Mouse (Mus musculus) left cerebral cortex, postnatal 36 days (tissue): ENCODE results near the gene Defb45. TPM values are rescaled to one million over a fixed set of nuclear protein-coding genes. Genes with fewer than 3 reads are reported as not detected.
A peak's percentile ranks its signal among the peaks of the same experiment; 100 is the strongest.

Experiments
- DNase-seq, 2 experiments: peaks; one replicate each; pipeline ENCODE4 v3.0.0; 2021 to 2022; ENCODE audit warnings: low spot score in 2 of 2, mixed read lengths in 1 of 2
- intact Hi-C: fragments of 180-260 bp; cut with DNase I; formaldehyde crosslinking; loops from one replicate; pipeline ENCODE4 v1.15.1; 2025
- total RNA-seq, 2 experiments: library from RNA; stranded (reverse); gene quantifications; 2 replicates each; pipeline ENCODE4 v1.2.3; 2021

Gene Defb45
- not detected for total RNA-seq

GRCm38 (mm10) chr2:152599299-152599698 is at the start of gene Defb45:
Defb45 (minus strand) TSS chr2:152599399.
- DNase-seq, result no peak
- intact Hi-C loops, result no loop called here

- DNase-seq, result no peak
- intact Hi-C loops, result no loop called here
These were observed 40.4 kb upstream of the Defb45 start for GRCm38 (mm10) chr2:152639406-152640113.

GRCm38 (mm10) chr2:152638865-152639264 is 39.7 kb upstream of the Defb45 start:
- DNase-seq, result no peak
- intact Hi-C loops, result no loop called here

- intact Hi-C loops, result no loop called here
- no peak for DNase-seq
These were observed 38.2 kb upstream of the Defb45 start for GRCm38 (mm10) chr2:152637381-152637780.

- DNase-seq, result no peak
- intact Hi-C loops, result no loop called here
These were observed 37.8 kb upstream of the Defb45 start for GRCm38 (mm10) chr2:152637006-152637322.

- no peak for DNase-seq
- intact Hi-C loops, result no loop called here
These were observed 37.2 kb upstream of the Defb45 start for GRCm38 (mm10) chr2:152636246-152637005.

- no peak for DNase-seq
- intact Hi-C loops, result no loop called here
These were observed 35.1 kb upstream of the Defb45 start for GRCm38 (mm10) chr2:152634311-152634710.

GRCm38 (mm10) chr2:152633334-152633733 is 34.1 kb upstream of the Defb45 start:
- no peak for DNase-seq
- intact Hi-C loops, result no loop called here

- no peak for DNase-seq
- intact Hi-C loops, result no loop called here
These were observed 30.7 kb upstream of the Defb45 start for GRCm38 (mm10) chr2:152629904-152630303.

- DNase-seq, result no peak
- intact Hi-C loops, result no loop called here
These were observed 30.0 kb upstream of the Defb45 start for GRCm38 (mm10) chr2:152629239-152629638.

- intact Hi-C loops, result no loop called here
- DNase-seq, result no peak
These were observed 28.9 kb upstream of the Defb45 start for GRCm38 (mm10) chr2:152628066-152628465.

GRCm38 (mm10) chr2:152626774-152627591 is 27.8 kb upstream of the Defb45 start, which contains the start of gene Rem1:
Rem1 (plus strand) TSS chr2:152626951.
- no peak for DNase-seq

GRCm38 (mm10) chr2:152625256-152625655 is 26.1 kb upstream of the Defb45 start:
- no peak for DNase-seq
- intact Hi-C loops, result no loop called here

More at GRCm38 (mm10) chr2:152626774-152627591, 27.8 kb upstream of the Defb45 start, which contains the start of gene Rem1:
- intact Hi-C loops, result no loop called here

GRCm38 (mm10) chr2:152624566-152624965 is 25.4 kb upstream of the Defb45 start:
- DNase-seq, result no peak
- intact Hi-C loops, result no loop called here

GRCm38 (mm10) chr2:152622953-152623352 is 23.8 kb upstream of the Defb45 start, which contains the start of gene Defb25:
Defb25 (minus strand) TSS chr2:152623053.
- intact Hi-C loops, result no loop called here
- no peak for DNase-seq

GRCm38 (mm10) chr2:152622151-152622550 is 23.0 kb upstream of the Defb45 start:
- no peak for DNase-seq
- intact Hi-C loops, result no loop called here

GRCm38 (mm10) chr2:152620367-152621134 is 21.4 kb upstream of the Defb45 start:
- DNase-seq, result peak; percentile 18 to 25
- intact Hi-C loops, result no loop called here

GRCm38 (mm10) chr2:152617374-152617773 is 18.2 kb upstream of the Defb45 start:
- intact Hi-C loops, result loop anchor here (5.0 kb wide), 3 partner anchors 40 to 215 kb away; partner anchors contain the start of gene Bcl2l1
- DNase-seq, result no peak

GRCm38 (mm10) chr2:152616470-152616869 is 17.3 kb upstream of the Defb45 start:
- intact Hi-C loops, result loop anchor here (5.0 kb wide), 3 partner anchors 41 to 216 kb away; partner anchors contain the start of gene Bcl2l1
- no peak for DNase-seq
